Mouse (Mus musculus) layer of hippocampus, adult 18-20 months (tissue): ENCODE results near the gene Kdm5b. TPM values are rescaled to one million over a fixed set of nuclear protein-coding genes. Genes with fewer than 3 reads are reported as not detected.
"Not testable (repeated sequence)": the region's sequence is repeated elsewhere in the genome, so short reads cannot be mapped to it uniquely, and the experiment has no call there.

Experiments
- DNase-seq, 2 experiments: peaks; one replicate each; pipeline ENCODE4 v3.0.0; 2022; ENCODE audit warnings: low spot score in 2 of 2
- long read RNA-seq: library from polyadenylated mRNA; stranded (forward); transcript quantifications from one replicate; pipeline ENCODE4 v2.0.0, GENCODE M21; 2021
- total RNA-seq, 2 experiments: library from RNA; stranded (reverse); gene quantifications; 2 replicates each; pipeline ENCODE4 v1.2.3; 2021

Kdm5b gene
- 10 to 100 TPM; 67.4 to 70.5 TPM for total RNA-seq
- long read RNA-seq, full-length matches to known transcripts: 22 of 46 reads
- long read RNA-seq, partial matches to known transcripts: 20 of 46 reads
- long read RNA-seq, other reads (novel, unspliced or antisense): 4 of 46 reads

GRCm38 (mm10) chr1:134559976-134560375, at the start of gene Kdm5b:
Gene Kdm5b, plus strand, starts transcription at chr1:134560171.
- DNase-seq: peak; percentile 80 to 89

DNA sequence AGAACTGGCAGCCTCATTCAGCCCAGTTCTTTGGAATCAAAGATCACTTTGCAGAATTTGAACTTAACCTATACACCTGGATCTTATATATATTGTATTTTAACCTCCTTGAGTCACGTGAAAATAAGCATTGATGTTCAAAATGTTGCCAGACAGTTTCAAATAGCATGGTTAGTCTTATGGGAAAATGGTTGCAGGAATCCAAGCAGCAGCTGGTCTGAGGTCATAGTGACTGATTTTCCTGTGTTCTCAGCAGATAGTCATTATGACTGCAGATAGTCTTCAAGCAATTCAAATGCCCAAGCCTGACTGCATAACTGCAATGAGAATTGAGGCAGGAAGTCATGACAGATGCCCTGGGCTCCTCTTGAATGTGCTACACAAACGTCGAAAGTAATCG, 47.8 kb upstream of the Kdm5b start:
- DNase-seq: no peak

GRCm38 (mm10) chr1:134512584-134512983, 47.4 kb upstream of the Kdm5b start:
- DNase-seq: no peak

DNA sequence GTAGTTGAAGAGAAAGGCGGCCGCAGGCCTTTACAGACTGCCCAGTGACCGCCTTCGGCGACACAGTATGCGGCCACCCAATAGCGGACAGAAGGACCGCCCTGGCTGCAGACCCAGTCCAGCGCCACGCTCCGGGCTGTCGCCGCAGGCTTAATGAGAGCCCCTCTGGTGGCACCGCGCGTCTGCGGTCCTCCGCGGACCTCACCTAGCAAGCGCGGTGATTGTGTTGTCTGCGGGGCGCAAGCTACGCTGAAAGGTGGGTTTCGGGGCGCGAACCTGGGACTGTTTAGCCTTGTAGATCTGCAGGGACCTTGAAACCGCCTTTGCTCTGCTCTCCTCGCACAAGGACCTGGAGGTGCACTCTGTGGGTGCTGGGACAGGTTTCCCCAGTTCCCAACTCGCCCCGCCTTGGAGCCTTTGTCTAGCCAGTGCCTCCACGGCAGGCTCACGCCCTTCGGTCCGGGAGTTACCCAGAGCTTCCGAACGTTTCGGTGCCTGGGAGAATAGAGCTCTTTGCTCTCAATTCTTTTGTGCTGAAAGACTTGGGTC, 46.6 kb upstream of the Kdm5b start:
- DNase-seq: no peak

GRCm38 (mm10) chr1:134513876-134514590, 45.9 kb upstream of the Kdm5b start:
- DNase-seq: peak in 1 of 2 experiments; percentile 18

DNA sequence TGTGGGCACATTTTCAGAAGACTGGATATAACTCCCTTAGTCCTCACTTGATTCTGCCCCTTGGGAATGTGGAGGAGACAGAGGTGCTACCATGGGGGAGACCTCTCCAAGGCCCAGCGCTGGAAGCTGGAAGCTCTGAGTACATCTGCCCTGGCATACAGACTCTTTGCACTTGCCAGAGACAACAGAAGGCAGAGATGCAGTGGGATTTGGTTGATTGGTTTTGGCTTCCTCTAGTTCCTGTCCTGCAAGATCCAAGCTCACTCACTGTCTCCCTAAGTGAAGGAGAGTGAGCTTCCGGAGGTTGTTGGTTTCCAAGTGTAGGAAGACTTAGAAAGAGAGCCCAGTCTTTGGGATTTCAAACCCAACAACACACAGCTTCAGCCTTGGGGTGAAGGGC, 44.1 kb upstream of the Kdm5b start:
- no peak for DNase-seq

- DNase-seq: no peak
Measured at GRCm38 (mm10) chr1:134516491-134517198, 43.3 kb upstream of the Kdm5b start.

DNA sequence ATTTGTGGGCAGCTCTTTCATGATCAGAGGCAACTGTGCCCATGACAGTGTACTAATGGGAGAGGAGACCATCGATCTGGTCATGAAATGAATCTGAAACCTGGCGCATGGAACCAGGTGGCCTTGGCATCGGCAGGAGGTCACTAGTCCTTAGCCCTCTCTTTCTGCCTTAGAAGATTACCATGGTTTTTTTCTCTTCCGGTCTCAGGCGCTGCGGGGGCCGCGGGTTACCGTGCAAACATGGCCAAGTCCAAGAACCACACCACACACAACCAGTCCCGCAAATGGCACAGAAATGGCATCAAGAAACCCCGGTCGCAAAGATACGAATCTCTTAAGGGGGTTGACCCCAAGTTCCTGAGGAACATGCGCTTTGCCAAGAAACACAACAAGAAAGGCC, 42.1 kb upstream of the Kdm5b start:
- not testable (repeated sequence) for DNase-seq

DNA sequence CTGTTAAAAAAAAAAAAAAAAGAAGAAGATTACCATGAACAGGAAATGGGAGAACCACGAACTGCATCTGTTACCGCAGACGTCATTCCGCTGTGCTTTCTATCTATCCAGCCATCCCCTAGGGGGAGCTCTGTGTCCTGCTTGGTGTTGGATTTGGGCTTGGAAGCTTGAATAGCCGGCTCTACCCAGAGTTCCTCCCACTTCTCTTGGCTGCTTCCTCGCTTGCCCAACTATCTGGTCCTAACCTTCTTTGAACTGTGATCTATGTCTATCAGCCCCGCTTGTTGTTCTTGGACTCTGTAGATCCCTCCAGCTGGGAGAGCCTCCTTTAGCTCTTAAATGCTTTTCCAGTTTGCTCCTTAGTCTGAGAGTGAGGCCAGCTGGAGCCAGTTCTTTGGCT, 41.3 kb upstream of the Kdm5b start:
- peak; percentile 79 to 94 for DNase-seq

DNA sequence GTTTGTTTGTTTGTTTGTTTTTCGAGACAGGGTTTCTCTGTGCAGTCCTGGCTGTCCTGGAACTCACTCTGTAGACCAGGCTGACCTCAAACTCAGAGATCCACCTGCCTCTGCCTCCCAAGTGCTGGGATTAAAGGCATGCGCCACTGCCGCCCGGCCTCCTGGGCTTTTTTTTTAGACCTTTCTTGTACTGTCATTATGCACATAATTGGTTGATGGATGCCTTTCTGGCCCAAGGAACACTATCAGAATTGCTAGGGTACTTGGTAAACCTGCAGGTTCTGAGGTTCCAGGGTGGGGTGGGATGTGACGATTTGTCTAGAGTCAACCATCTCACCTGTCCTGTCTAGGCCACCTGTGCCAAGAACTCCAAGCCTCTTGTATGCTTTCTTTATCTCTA, 40.8 kb upstream of the Kdm5b start:
- not testable (repeated sequence) for DNase-seq

DNA sequence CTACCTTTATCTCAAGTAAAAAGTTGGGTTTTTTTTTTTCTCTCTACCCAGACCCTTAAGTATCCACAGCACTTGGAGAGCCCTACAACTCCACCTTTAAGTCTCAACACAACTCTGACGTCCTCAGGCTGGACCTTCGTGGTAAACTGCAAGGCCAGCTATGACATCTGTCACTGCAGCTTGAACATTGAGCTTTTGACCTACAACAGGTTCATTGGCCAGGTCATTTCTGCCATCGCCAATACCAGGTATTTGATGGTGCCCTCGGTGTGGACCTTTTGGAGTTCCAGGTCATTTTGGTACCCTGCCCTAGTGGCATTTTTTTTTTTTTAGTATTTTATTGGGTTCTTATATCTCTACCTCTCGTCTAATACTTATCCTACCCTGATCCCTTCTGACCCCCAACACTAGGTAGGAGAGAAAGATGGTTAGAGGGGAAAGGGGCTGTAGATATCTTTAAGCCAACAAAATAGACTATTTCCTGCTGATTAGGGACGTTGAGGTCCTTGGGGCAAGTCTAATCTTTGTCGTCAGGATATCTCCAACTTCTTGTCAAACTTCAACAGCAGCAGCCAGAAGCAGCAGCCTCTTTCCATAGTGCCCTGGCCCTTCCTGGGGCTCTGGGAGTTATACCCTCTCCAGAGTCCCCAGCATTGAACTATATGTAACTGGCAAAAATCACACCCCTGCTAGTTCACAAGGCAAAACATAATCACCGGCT, 39.8 kb upstream of the Kdm5b start:
- DNase-seq: no peak

GRCm38 (mm10) chr1:134521163-134521562, 38.8 kb upstream of the Kdm5b start:
- no peak for DNase-seq

GRCm38 (mm10) chr1:134522325-134522724, 37.6 kb upstream of the Kdm5b start:
- DNase-seq: no peak

DNA sequence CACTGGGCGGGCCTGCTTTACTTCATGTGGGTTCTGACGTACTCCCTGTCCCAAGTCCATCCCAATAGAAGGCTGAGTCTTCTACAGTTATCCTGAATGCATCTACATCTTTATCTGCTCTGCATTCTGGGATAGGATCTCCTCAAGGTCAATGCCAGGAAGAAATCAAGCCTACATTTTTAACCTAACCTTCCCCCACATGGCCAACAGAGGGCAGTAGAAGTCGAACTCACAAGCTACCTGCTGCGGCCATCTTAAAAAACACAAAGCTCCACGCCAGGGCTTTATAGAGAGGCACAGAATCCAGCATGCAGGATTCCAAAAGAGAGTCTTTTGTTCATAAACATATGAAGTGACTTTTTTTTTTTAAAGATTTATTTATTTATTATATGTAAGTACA, 35.5 kb upstream of the Kdm5b start:
- DNase-seq: peak in 1 of 2 experiments; percentile 19

GRCm38 (mm10) chr1:134525015-134525414, 35.0 kb upstream of the Kdm5b start:
- no peak for DNase-seq

DNA sequence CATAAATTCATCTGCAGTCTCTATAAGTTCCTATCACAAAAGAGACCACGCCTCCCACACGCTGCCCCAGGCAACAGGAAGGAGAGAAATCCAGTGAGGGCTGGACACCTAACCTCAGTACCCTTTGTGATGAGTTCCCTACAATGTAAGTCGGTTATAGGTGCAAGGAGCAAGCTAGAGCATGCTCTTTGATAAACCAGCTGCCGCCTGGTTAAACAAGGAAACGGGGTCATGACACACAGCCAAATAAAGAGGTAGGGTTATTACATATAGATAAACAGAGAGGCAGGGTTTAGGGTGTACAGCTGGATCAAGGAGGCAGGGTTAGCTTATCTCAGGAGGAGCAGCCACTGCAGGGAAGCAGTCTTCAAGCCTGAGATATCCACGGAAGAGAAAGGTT, 33.2 kb upstream of the Kdm5b start:
- DNase-seq: no peak

- peak in 1 of 2 experiments; percentile 42 for DNase-seq
Measured at GRCm38 (mm10) chr1:134530618-134531017, 29.4 kb upstream of the Kdm5b start.

GRCm38 (mm10) chr1:134533710-134534109, 26.3 kb upstream of the Kdm5b start:
- DNase-seq: not testable (repeated sequence)

DNA sequence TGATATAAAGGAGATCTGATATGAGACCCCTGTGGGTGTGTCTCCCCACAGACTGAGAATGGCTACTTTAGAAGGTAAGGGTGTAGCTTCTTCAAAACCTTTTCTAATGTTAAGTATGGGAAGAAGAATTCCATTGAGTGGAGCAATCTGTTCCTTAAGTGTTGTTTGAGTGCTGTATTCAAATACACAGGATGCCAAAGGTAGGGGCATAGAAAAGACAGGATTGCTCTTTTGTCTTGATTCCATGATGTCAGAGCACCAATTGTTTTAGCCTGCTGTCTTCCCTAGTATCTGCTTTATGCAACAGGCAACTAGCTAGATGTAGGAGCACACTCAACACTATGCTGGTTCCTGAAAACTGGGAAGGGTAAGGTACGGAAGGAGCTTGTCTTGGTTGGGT, 24.9 kb upstream of the Kdm5b start:
- DNase-seq: no peak

DNA sequence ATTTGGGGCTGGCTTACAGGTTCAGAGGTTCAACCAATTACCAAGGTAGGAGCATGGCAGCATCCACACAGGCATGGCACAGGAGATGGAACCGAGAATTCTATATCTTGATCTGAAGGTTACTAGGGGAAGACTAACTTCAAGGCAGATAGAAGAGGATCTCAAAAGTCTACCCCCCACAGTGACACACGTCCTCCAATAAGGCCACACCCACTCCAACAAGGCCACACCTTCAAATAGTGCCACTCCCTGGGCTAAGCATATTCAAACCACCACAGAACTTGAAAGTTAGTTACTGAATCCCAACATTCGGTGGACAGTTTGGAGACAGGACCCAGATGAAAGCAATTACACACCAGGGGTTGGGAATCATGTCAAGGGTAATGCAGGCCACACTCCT, 24.5 kb upstream of the Kdm5b start:
- DNase-seq: no peak

DNA sequence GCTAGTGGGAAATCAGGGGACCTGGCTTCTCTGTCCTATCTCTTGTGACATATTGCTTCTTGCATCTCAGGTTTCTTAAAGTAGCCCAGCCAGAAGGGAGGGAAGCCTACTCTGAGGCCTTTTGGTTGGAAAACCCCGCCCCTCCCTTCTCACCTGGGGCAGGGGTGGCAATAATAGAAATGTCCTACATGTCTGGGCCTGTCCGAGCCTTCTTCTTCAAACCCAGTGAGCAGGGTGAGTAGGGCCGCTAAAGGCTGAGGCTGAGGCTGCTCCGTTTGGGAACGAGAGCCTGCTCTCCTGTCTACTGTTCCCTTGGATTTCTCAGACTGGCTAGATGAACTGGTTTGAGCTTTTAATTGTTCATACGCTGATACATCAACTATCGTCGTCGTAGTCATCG, 19.4 kb upstream of the Kdm5b start:
- DNase-seq: no peak

GRCm38 (mm10) chr1:134548231-134548630, 11.7 kb upstream of the Kdm5b start:
- DNase-seq: no peak
